Mouse (Mus musculus): ENCODE data around the gene Snx15. TPM values are rescaled to one million over a fixed set of nuclear protein-coding genes. Genes with fewer than 3 reads are reported as not detected.

Gene Snx15
- polyA plus RNA-seq, 1 experiment from 2014 or later, result 33.2 TPM

GRCm38 (mm10) chr19:6118677-6119185, 9.4 kb downstream of the Snx15 start:
- Histone ChIP-seq H3K27ac (peak overlapping the region; percentile 97), H3K4me1 (replicated peaks) (peaks cover 29% of the 10 kb centered on the region), H3K27me3 (no peaks in the 10 kb centered on the region), H3K4me3 (replicated peaks) (peak overlapping the region; percentile 91), H3K4me2 (peak overlapping the region; percentile 88), H3K9me3 (no peaks in the 10 kb centered on the region), H3K36me3 (peaks cover 49% of the 10 kb centered on the region), H3K9ac (replicated peaks) (peak overlapping the region; percentile 88)
- peak; percentile 12; the same call in 1 of the 2 replicates for ATAC-seq (ENCODE audit: insufficient number of reproducible peaks, insufficient read depth, low FRiP score, low TSS enrichment, low read depth)
- 4% methylated on average over 8 of the region's 8 CpGs for WGBS

GRCm38 (mm10) chr19:6117986-6118676, 10.0 kb downstream of the Snx15 start, which contains the start of gene Sac3d1:
Gene Sac3d1 (minus strand): TSS chr19:6118650.
- Histone ChIP-seq H3K9ac (replicated peaks) (peak within 1 kb of the TSS; percentile 88), H3K4me3 (replicated peaks) (peak within 1 kb of the TSS; percentile 91), H3K27ac (peak within 1 kb of the TSS; percentile 97), H3K4me2 (peak within 1 kb of the TSS; percentile 88), H3K27me3 (no peaks in the 10 kb centered on the region), H3K9me3 (no peaks in the 10 kb centered on the region), H3K36me3 (peaks cover 51% of the 10 kb centered on the region), H3K4me1 (replicated peaks) (peaks cover 29% of the 10 kb centered on the region)
- peak; percentile 72 for ATAC-seq (ENCODE audit: insufficient number of reproducible peaks, insufficient read depth, low FRiP score, low TSS enrichment, low read depth)
- WGBS, result under 1% methylated on average over 77 of the region's 77 CpGs

- no peaks in the 10 kb centered on the region for H3K27me3 ChIP-seq
- WGBS, result 4% methylated on average over 32 of the region's 32 CpGs
Observed at GRCm38 (mm10) chr19:6117346-6117985, 10.6 kb downstream of the Snx15 start.

GRCm38 (mm10) chr19:6116113-6116850, 11.8 kb downstream of the Snx15 start:
- Histone ChIP-seq H3K4me2 (no peak overlapping the region; the same call in 1 of the 2 replicates), H3K4me3 (replicated peaks) (no peak overlapping the region), H3K9ac (replicated peaks) (0 out of 2 replicates have a peak overlapping the region, but pooled peaks have one; percentile 18), H3K36me3 (peaks cover 54% of the 10 kb centered on the region), H3K27ac (no peak overlapping the region), H3K4me1 (replicated peaks) (peaks cover 21% of the 10 kb centered on the region), H3K9me3 (no peaks in the 10 kb centered on the region), H3K27me3 (no peaks in the 10 kb centered on the region)
- ATAC-seq (ENCODE audit: insufficient number of reproducible peaks, insufficient read depth, low FRiP score, low TSS enrichment, low read depth), result no peak
- WGBS, result 90% methylated on average over 15 of the region's 15 CpGs

More at GRCm38 (mm10) chr19:6117346-6117985, 10.6 kb downstream of the Snx15 start:
- no peaks in the 10 kb centered on the region for H3K9me3 ChIP-seq
- H3K27ac ChIP-seq, result peak overlapping the region; percentile 97
- peaks cover 29% of the 10 kb centered on the region for H3K4me1 ChIP-seq (replicated peaks)
- H3K9ac ChIP-seq (replicated peaks), result peak overlapping the region; percentile 88
- no peak for ATAC-seq (ENCODE audit: insufficient number of reproducible peaks, insufficient read depth, low FRiP score, low TSS enrichment, low read depth)
- peaks cover 57% of the 10 kb centered on the region for H3K36me3 ChIP-seq
- peak overlapping the region; percentile 91 for H3K4me3 ChIP-seq (replicated peaks)
- H3K4me2 ChIP-seq, result peak overlapping the region; percentile 88

GRCm38 (mm10) chr19:6113116-6113515, 15.0 kb downstream of the Snx15 start:
- Histone ChIP-seq H3K4me3 (replicated peaks) (no peak overlapping the region), H3K27ac (no peak overlapping the region), H3K27me3 (no peaks in the 10 kb centered on the region), H3K4me2 (no peak overlapping the region), H3K36me3 (peaks cover 44% of the 10 kb centered on the region), H3K9ac (replicated peaks) (no peak overlapping the region), H3K9me3 (no peaks in the 10 kb centered on the region), H3K4me1 (replicated peaks) (peaks cover 11% of the 10 kb centered on the region)
- no peak for ATAC-seq (ENCODE audit: insufficient number of reproducible peaks, insufficient read depth, low FRiP score, low TSS enrichment, low read depth)
- 69% methylated on average over 6 of the region's 6 CpGs for WGBS

- Histone ChIP-seq H3K4me1 (replicated peaks) (no peaks in the 10 kb centered on the region), H3K4me2 (no peak within 1 kb of the TSS), H3K4me3 (replicated peaks) (no peak within 1 kb of the TSS), H3K9me3 (no peaks in the 10 kb centered on the region), H3K9ac (replicated peaks) (no peak within 1 kb of the TSS), H3K27ac (no peak within 1 kb of the TSS), H3K27me3 (no peaks in the 10 kb centered on the region), H3K36me3 (no peaks in the 10 kb centered on the region; the same call in 1 of the 2 replicates)
- no peak for ATAC-seq (ENCODE audit: insufficient number of reproducible peaks, insufficient read depth, low FRiP score, low TSS enrichment, low read depth)
- WGBS, result 80% methylated on average over 7 of the region's 7 CpGs
Observed at GRCm38 (mm10) chr19:6105586-6105985, 22.5 kb downstream of the Snx15 start, which contains the start of gene Naaladl1. Gene Naaladl1 (plus strand): TSS chr19:6105782.

- Histone ChIP-seq H3K9me3 (no peaks in the 10 kb centered on the region), H3K9ac (replicated peaks) (no peak overlapping the region), H3K27me3 (no peaks in the 10 kb centered on the region), H3K27ac (no peak overlapping the region), H3K36me3 (peaks cover 6% of the 10 kb centered on the region; the same call in 1 of the 2 replicates), H3K4me2 (no peak overlapping the region), H3K4me1 (replicated peaks) (no peaks in the 10 kb centered on the region), H3K4me3 (replicated peaks) (no peak overlapping the region)
- ATAC-seq (ENCODE audit: insufficient number of reproducible peaks, insufficient read depth, low FRiP score, low TSS enrichment, low read depth), result no peak
- 77% methylated on average over 4 of the region's 4 CpGs for WGBS
Observed at GRCm38 (mm10) chr19:6104476-6104875, 23.6 kb downstream of the Snx15 start.

GRCm38 (mm10) chr19:6102169-6102853, 25.8 kb downstream of the Snx15 start:
- H3K27me3 ChIP-seq, result no peaks in the 10 kb centered on the region
- no peak overlapping the region for H3K4me3 ChIP-seq (replicated peaks)
- H3K36me3 ChIP-seq, result peaks cover 16% of the 10 kb centered on the region
- no peak overlapping the region for H3K4me2 ChIP-seq
- no peak overlapping the region for H3K9ac ChIP-seq (replicated peaks)
- H3K27ac ChIP-seq, result no peak overlapping the region
- H3K9me3 ChIP-seq, result no peaks in the 10 kb centered on the region
- H3K4me1 ChIP-seq (replicated peaks), result no peaks in the 10 kb centered on the region
- no peak for ATAC-seq (ENCODE audit: insufficient number of reproducible peaks, insufficient read depth, low FRiP score, low TSS enrichment, low read depth)
- 84% methylated on average over 6 of the region's 6 CpGs for WGBS

GRCm38 (mm10) chr19:6101186-6101585, 26.9 kb downstream of the Snx15 start:
- H3K4me1 ChIP-seq (replicated peaks), result no peaks in the 10 kb centered on the region
- H3K36me3 ChIP-seq, result peaks cover 25% of the 10 kb centered on the region
- no peak for ATAC-seq (ENCODE audit: insufficient number of reproducible peaks, insufficient read depth, low FRiP score, low TSS enrichment, low read depth)
- WGBS, result 29% methylated on average over 6 of the region's 6 CpGs
- no peaks in the 10 kb centered on the region for H3K27me3 ChIP-seq
- H3K4me3 ChIP-seq (replicated peaks), result no peak overlapping the region
- H3K27ac ChIP-seq, result no peak overlapping the region
- no peak overlapping the region for H3K9ac ChIP-seq (replicated peaks)
- H3K9me3 ChIP-seq, result no peaks in the 10 kb centered on the region
- H3K4me2 ChIP-seq, result no peak overlapping the region

GRCm38 (mm10) chr19:6097847-6098246, 30.3 kb downstream of the Snx15 start:
- Histone ChIP-seq H3K36me3 (peaks cover 48% of the 10 kb centered on the region), H3K4me3 (replicated peaks) (no peak overlapping the region), H3K9ac (replicated peaks) (no peak overlapping the region), H3K4me2 (no peak overlapping the region), H3K27me3 (no peaks in the 10 kb centered on the region), H3K9me3 (no peaks in the 10 kb centered on the region), H3K27ac (no peak overlapping the region), H3K4me1 (replicated peaks) (no peaks in the 10 kb centered on the region)
- 88% methylated on average over 3 of the region's 3 CpGs for WGBS
- ATAC-seq (ENCODE audit: insufficient number of reproducible peaks, insufficient read depth, low FRiP score, low TSS enrichment, low read depth), result no peak
